Mouse (Mus musculus): Measurements from ENCODE around the gene Zbtb25.

DNA sequence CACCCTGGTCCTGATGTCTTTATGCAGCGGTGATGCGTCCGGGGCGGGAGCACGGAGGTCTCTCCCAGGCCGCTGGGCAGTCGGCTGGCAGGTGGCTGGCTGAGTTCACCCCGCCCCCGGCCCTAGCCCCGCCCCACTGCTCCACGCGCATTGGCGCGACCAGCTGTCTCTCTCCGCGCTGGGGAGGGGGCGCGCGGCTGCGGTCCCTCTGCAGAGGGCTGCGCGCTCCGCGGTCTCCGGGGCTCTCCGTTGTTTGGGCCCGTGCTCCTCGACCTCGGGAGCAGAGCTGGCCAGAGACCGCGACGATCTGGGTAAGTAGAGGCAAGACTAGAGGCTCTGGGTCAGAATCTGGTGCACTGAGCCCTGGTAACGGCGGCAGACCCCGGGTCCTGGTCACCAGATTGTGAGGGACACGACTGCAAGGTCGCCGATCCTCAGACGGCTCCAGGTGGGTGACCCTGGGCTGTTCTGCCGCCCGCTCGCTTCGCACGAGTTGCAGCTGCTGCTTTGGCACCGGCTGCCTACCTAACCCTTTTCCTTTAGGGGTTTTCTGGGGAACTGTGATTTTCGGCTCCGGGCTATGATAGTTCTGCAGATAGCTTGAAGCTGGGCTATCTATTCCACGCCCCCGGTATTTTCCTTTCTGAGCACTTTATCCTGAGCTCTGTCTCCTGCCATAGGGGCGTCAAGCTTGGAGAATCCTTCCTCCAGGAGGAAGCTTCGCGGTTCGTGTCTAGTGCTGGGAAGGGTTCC lies 44.5 kb downstream of the Zbtb25 start, which contains the start of gene Akap5:
- no peak for TF ChIP-seq EP300 (IDR thresholded peaks at IDR 0.05; ENCODE audit: low read depth)
- TF ChIP-seq CTCF (IDR thresholded peaks at IDR 0.05; ENCODE audit: low read depth) = no peak
